Mouse (Mus musculus) small intestine, adult 2 months (tissue): ENCODE data around the gene Ptprd. TPM values are rescaled to one million over a fixed set of nuclear protein-coding genes. Genes with fewer than 3 reads are reported as not detected.
"Not testable (repeated sequence)": the region's sequence is repeated elsewhere in the genome, so short reads cannot be mapped to it uniquely, and the experiment has no call there.

Experiments
- H3K27ac ChIP-seq: fragments of 200-500 bp; 2 replicates; pipeline ENCODE4 v1.5.1; 2012; ENCODE audit warnings: low read depth, low read length, control low read depth, inconsistent platforms; ENCODE audit not compliant: insufficient read depth
- H3K27me3 ChIP-seq: fragments of 200-500 bp; 2 replicates; pipeline ENCODE4 v1.6.1; 2012; ENCODE audit warnings: mild to moderate bottlenecking, moderate library complexity, low read length, inconsistent platforms; ENCODE audit not compliant: control insufficient read depth, insufficient read depth
- H3K36me3 ChIP-seq: fragments of 200-500 bp; 2 replicates; pipeline ENCODE4 v1.6.1; 2012; ENCODE audit warnings: mild to moderate bottlenecking, low read length, control low read depth, inconsistent platforms; ENCODE audit not compliant: control insufficient read depth, insufficient read depth
- H3K4me1 ChIP-seq: fragments of 200-500 bp; 2 replicates; pipeline ENCODE4 v1.6.1; 2012; ENCODE audit warnings: low read length, inconsistent platforms, mixed read lengths; ENCODE audit not compliant: control insufficient read depth, insufficient read depth, insufficient read length
- H3K4me3 ChIP-seq: fragments of 200-500 bp; 2 replicates; pipeline ENCODE4 v1.5.1; 2012; ENCODE audit warnings: low read depth, mild to moderate bottlenecking, control low read depth, inconsistent platforms, low read length, moderate library complexity
- CTCF ChIP-seq: fragments of 200-500 bp; IDR thresholded peaks from 2 replicates; pipeline ENCODE4 v1.5.1; 2012; ENCODE audit warnings: low read depth, mild to moderate bottlenecking, control low read depth, inconsistent platforms, low read length, moderate library complexity, mixed read lengths; ENCODE audit not compliant: insufficient replicate concordance, insufficient read length; ENCODE audit errors: extremely low read depth
- POLR2A ChIP-seq: fragments of 200-500 bp; IDR thresholded peaks from 2 replicates; pipeline ENCODE4 v1.6.1; 2012; ENCODE audit warnings: low read depth, mild to moderate bottlenecking, control low read depth, inconsistent platforms, low read length, moderate library complexity
- WGBS: fragments of 180-500 bp; shearing (Covaris S2); methylation state at CpG from one replicate; pipeline ENCODE4 v1.1.7; 2018; 5-methylcytosine and 5-hydroxymethylcytosine counted together
- polyA plus RNA-seq: library from polyadenylated mRNA; depleted of rRNA; stranded (reverse); fragments of >200 nt; gene quantifications from 2 replicates; pipeline ENCODE4 v1.2.3, GENCODE M21; 2012

Ptprd gene
- polyA plus RNA-seq, 1 experiment = 1.5 TPM

GRCm38 (mm10) chr4:76071720-76072119 is 2140.0 kb downstream of the Ptprd start:
- WGBS = 92% methylated on average over 6 of the region's 6 CpGs
- Histone ChIP-seq H3K27ac (no peak overlapping the region), H3K4me3 (no peak overlapping the region), H3K4me1 (no peaks in the 10 kb centered on the region), H3K36me3 (0 out of 2 replicates have a peak, but pooled peaks cover 2% of the 10 kb centered on the region), H3K27me3 (no peaks in the 10 kb centered on the region)
- TF ChIP-seq CTCF = no peak
- TF ChIP-seq POLR2A = no peak

- no peak for TF ChIP-seq CTCF
- 83% methylated on average over 2 of the region's 2 CpGs for WGBS
- no peaks in the 10 kb centered on the region for H3K27me3 ChIP-seq
- no peak overlapping the region for H3K4me3 ChIP-seq
- H3K4me1 ChIP-seq = no peaks in the 10 kb centered on the region
- no peak overlapping the region for H3K27ac ChIP-seq
- H3K36me3 ChIP-seq = peaks cover 1% of the 10 kb centered on the region; the same call in 1 of the 2 replicates
Measured at GRCm38 (mm10) chr4:76056836-76057235, 2154.9 kb downstream of the Ptprd start.

DNA sequence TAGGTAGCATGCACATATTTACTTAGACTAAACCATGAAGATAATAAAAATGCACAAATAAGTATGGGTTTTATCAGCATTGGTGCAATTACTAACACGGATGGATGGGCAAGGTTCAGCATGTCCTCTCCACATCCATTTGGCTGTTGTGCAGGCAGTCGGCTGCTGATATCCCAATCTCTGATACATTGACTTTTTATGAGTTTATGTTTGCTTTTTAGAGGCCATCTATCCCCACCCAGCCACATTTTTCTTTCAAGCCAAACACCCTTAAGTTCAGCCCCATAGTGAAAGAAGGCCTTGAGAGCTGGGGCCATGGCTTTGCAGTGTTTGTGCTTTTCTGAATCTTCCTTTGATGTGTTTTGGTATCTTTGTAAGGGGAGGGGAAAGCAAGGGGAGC is 2166.1 kb downstream of the Ptprd start:
- peaks cover 9% of the 10 kb centered on the region; the same call in 1 of the 2 replicates for H3K4me1 ChIP-seq
- no peaks in the 10 kb centered on the region for H3K27me3 ChIP-seq
- 15% methylated on average over 2 of the region's 2 CpGs for WGBS
- no peak for TF ChIP-seq POLR2A
- no peak for TF ChIP-seq CTCF
- H3K4me3 ChIP-seq = no peak overlapping the region
- no peaks in the 10 kb centered on the region for H3K36me3 ChIP-seq
- no peak overlapping the region for H3K27ac ChIP-seq

GRCm38 (mm10) chr4:76044802-76045201 is 2167.0 kb downstream of the Ptprd start:
- H3K4me3 ChIP-seq = no peak overlapping the region
- no peak for TF ChIP-seq POLR2A
- TF ChIP-seq CTCF = no peak
- 90% methylated on average over 1 of the region's 1 CpGs for WGBS
- H3K27ac ChIP-seq = no peak overlapping the region
- no peaks in the 10 kb centered on the region for H3K36me3 ChIP-seq
- H3K27me3 ChIP-seq = no peaks in the 10 kb centered on the region
- H3K4me1 ChIP-seq = peaks cover 9% of the 10 kb centered on the region; the same call in 1 of the 2 replicates

- not testable (repeated sequence) for H3K4me3 ChIP-seq, H3K27me3 ChIP-seq, H3K4me1 ChIP-seq, H3K36me3 ChIP-seq, H3K27ac ChIP-seq
- 87% methylated on average over 4 of the region's 4 CpGs for WGBS
Measured at GRCm38 (mm10) chr4:76037178-76037577, 2174.6 kb downstream of the Ptprd start.

DNA sequence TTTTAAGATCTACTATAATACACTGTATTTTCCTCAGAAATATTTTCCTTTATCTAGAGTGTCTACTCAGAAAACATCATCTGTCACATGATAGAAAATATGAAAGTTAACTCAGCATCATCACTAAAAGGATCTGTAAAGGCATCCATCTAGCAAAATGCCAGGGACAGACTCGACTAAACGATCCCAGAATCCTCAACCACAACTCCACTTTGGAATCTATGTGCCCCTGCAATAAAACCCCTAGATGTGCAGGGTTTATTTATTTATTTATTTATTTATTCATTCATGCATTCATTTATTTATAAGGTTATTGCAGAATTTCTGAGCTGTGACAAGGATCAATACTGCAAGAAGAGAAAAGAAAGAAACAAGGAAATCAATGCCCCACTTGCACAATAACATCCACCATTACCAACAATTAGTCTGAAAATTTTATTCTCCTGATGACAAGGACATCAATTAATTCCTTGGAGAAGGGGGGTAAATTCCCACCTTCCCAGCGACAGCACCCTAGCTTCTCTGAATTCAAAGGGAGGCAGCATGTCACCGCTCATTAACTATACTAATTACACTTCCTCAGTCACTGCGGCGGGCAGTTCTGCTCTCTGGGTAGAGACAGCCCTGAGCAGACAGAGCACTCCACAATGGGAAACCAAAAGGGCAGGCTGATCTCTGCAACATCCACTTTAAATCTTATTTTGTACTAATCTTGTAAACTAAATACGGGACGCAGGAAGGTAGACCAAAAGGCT is 2186.0 kb downstream of the Ptprd start:
- Histone ChIP-seq H3K27ac (no peak overlapping the region), H3K27me3 (no peaks in the 10 kb centered on the region), H3K4me1 (no peaks in the 10 kb centered on the region), H3K4me3 (no peak overlapping the region), H3K36me3 (no peaks in the 10 kb centered on the region)
- 92% methylated on average over 8 of the region's 8 CpGs for WGBS
- TF ChIP-seq CTCF (no peak), POLR2A (no peak)

GRCm38 (mm10) chr4:76024502-76024821 is 2187.3 kb downstream of the Ptprd start:
- 34% methylated on average over 3 of the region's 3 CpGs for WGBS
- TF ChIP-seq POLR2A = no peak
- no peak for TF ChIP-seq CTCF

GRCm38 (mm10) chr4:76023756-76024501 is 2187.8 kb downstream of the Ptprd start:
- no peak overlapping the region for H3K27ac ChIP-seq
- no peak for TF ChIP-seq POLR2A
- TF ChIP-seq CTCF = no peak
- H3K27me3 ChIP-seq = no peaks in the 10 kb centered on the region
- no peaks in the 10 kb centered on the region for H3K4me1 ChIP-seq
- no peaks in the 10 kb centered on the region for H3K36me3 ChIP-seq
- WGBS = 75% methylated on average over 13 of the region's 13 CpGs
- no peak overlapping the region for H3K4me3 ChIP-seq

More at GRCm38 (mm10) chr4:76024502-76024821, 2187.3 kb downstream of the Ptprd start:
- Histone ChIP-seq H3K4me1 (no peaks in the 10 kb centered on the region), H3K27me3 (no peaks in the 10 kb centered on the region), H3K27ac (no peak overlapping the region), H3K4me3 (no peak overlapping the region), H3K36me3 (no peaks in the 10 kb centered on the region)
